Mouse (Mus musculus) liver, embryonic 16.5 days (tissue): Measurements from ENCODE around the gene Kiz. TPM values are rescaled to one million over a fixed set of nuclear protein-coding genes. Genes with fewer than 3 reads are reported as not detected.

Experiments used
- ATAC-seq: fragments of 200-750 bp; cut with Nextera tagmentation; 2 replicates; pipeline ENCODE4 v1.8.0; 2017; ENCODE audit warnings: low read depth, mild to moderate bottlenecking, moderate number of reproducible peaks, moderate library complexity
- H3K27ac ChIP-seq: fragments of 300-500 bp; sonication (generic); 2 replicates; pipeline ENCODE4 v1.5.1; 2014; ENCODE audit warnings: mild to moderate bottlenecking, low read length
- H3K27me3 ChIP-seq: fragments of 300-500 bp; sonication (generic); 2 replicates; pipeline ENCODE4 v1.6.1; 2014; ENCODE audit warnings: low read depth, low read length, mixed read lengths; ENCODE audit not compliant: control insufficient read depth, insufficient read depth
- H3K36me3 ChIP-seq: fragments of 300-500 bp; sonication (generic); 2 replicates; pipeline ENCODE4 v1.6.1; 2014; ENCODE audit warnings: mild to moderate bottlenecking; ENCODE audit not compliant: control insufficient read depth, insufficient read depth
- H3K4me1 ChIP-seq: fragments of 300-500 bp; sonication (generic); 2 replicates; pipeline ENCODE4 v1.6.1; 2014; ENCODE audit warnings: low read depth, low read length, mixed read lengths; ENCODE audit not compliant: control insufficient read depth
- H3K4me2 ChIP-seq: fragments of 300-500 bp; sonication (generic); 2 replicates; pipeline ENCODE4 v1.6.1; 2014; ENCODE audit warnings: low read depth, low read length, mixed read lengths
- H3K4me3 ChIP-seq: fragments of 300-500 bp; sonication (generic); 2 replicates; pipeline ENCODE4 v1.5.1; 2014; ENCODE audit warnings: low read depth, mild to moderate bottlenecking, low read length
- H3K9ac ChIP-seq: fragments of 300-500 bp; sonication (generic); 2 replicates; pipeline ENCODE4 v1.6.1; 2014; ENCODE audit warnings: low read depth, low read length
- H3K9me3 ChIP-seq: fragments of 300-500 bp; sonication (generic); replicated peaks from 2 replicates; pipeline ENCODE4 v1.6.1; 2016; ENCODE audit warnings: low read length; ENCODE audit not compliant: control insufficient read depth
- WGBS: fragments of 180-500 bp; shearing (Covaris S2); extraction: QIAGEN DNeasy Blood & Tissue Kit; methylation state at CpG from one replicate; pipeline ENCODE4 v1.1.7; 2014; ENCODE audit not compliant: insufficient replicate concordance; 5-methylcytosine and 5-hydroxymethylcytosine counted together
- polyA plus RNA-seq: library from polyadenylated mRNA; unstranded; fragments of >200 nt; fragmentation: Nextera tagmentation; extraction: Ambion mirVana; gene quantifications from 2 replicates; pipeline ENCODE4 v1.2.1, GENCODE M21; 2015

Kiz gene
- polyA plus RNA-seq, result 10.8 and 12.1 TPM in 2 replicates

DNA sequence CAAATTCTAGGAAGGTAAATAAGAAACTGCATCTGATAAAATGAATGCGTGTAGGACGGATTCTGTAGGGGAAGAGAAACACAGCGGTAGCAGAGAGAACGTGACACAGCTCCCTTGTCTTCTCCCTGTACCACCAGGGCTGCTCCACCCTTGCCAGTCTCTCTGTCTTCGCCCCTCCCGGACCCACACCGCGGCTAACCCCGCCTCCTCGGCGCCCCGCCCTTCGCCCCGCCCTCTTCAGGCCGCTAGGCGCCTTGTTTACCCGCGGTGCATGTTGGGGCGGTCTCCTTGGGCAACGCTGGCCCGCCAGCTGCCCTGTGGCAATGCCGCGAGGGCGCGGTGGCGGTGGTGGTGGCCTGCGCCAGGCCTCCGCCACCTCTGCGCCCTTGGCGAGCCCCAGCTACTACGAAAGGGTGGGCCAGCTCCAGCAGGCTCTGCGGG, at the start of gene Kiz:
Gene Kiz, plus strand, starts transcription at position 266 of the 441 bp plus-strand sequence.
- H3K9me3 ChIP-seq, result no peaks in the 10 kb centered on the region
- H3K27ac ChIP-seq, result peak within 1 kb of the TSS; percentile 89
- peak within 1 kb of the TSS; percentile 92 for H3K4me2 ChIP-seq
- no peaks in the 10 kb centered on the region for H3K36me3 ChIP-seq
- peak; percentile 99 for ATAC-seq
- peaks cover 6% of the 10 kb centered on the region for H3K4me1 ChIP-seq
- WGBS, result under 1% methylated on average over 32 of the region's 32 CpGs
- peak within 1 kb of the TSS; percentile 92 for H3K9ac ChIP-seq
- no peaks in the 10 kb centered on the region for H3K27me3 ChIP-seq
- peak within 1 kb of the TSS; percentile 92 for H3K4me3 ChIP-seq

DNA sequence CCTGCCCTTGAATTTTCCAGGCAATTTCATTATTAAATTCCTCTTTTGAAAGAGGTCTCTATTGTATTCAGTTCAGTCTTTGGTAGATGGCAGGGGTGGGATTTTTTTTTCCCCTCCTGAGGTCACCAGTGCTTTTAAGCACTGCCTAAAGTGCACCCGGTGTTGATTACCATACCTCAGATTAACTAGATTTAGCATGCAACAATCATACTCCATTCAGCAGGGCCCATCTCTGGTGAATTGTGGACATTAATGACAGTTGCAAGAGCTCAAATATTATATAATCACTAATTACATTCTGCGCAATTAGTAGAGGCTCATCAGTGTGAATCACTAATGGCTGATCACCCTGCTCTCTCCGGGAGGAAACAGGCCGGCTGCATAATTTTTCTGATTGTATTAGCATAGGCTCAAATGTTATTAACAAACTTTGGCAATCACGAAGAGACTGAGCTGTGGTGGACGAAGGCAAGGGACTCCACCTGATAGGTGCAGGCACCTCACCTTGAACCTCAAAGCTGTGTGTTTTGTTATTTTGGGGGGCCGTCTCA, 45.9 kb upstream of the Kiz start:
- H3K27me3 ChIP-seq, result no peaks in the 10 kb centered on the region
- WGBS, result 59% methylated on average over 7 of the region's 7 CpGs
- H3K9me3 ChIP-seq, result no peaks in the 10 kb centered on the region
- no peak overlapping the region for H3K27ac ChIP-seq
- H3K4me2 ChIP-seq, result no peak overlapping the region
- H3K4me3 ChIP-seq, result no peak overlapping the region
- no peaks in the 10 kb centered on the region for H3K4me1 ChIP-seq
- H3K36me3 ChIP-seq, result no peaks in the 10 kb centered on the region
- H3K9ac ChIP-seq, result no peak overlapping the region
- no peak for ATAC-seq

DNA sequence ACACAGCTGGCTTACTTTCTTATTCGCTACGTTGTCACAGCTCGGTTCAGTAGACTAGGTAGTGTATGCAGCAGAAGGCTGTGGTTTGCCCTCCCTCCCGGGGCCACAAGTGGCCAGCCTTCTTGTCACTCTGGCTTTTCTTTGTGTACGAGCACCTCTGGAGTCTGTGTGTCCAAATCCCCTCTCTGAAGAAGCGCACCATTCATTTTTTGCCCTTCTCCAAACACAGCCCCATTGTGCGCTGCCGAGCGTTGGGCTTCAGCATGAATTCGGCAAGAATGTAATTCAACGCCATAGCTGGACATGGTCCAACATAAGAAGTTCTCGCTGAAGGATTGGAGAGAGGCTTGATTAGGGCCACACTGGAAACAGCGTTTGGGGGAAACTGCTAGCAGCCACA, 45.0 kb upstream of the Kiz start:
- Histone ChIP-seq H3K9ac (no peak overlapping the region), H3K27me3 (no peaks in the 10 kb centered on the region), H3K36me3 (no peaks in the 10 kb centered on the region), H3K4me3 (no peak overlapping the region), H3K4me2 (no peak overlapping the region), H3K9me3 (no peaks in the 10 kb centered on the region), H3K4me1 (no peaks in the 10 kb centered on the region), H3K27ac (no peak overlapping the region)
- 72% methylated on average over 13 of the region's 13 CpGs for WGBS
- ATAC-seq, result no peak

DNA sequence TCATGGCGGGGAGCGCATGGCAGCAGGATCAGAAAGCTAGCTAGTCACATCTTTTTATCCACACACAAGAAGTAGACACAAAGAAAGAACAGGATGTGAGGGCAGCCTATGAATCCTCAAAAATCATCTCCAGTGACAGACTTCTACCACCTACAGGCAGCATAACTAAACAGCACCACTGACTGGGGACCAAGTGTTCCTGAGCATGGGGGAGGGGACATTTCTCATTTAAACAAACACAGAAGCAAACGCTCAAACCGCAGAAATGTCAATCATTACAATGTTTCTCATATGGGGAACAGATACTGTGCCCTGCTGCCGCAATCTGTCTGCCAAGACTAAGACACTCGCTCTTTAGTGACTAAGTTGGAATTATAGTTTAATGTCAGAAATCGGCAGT, 40.7 kb upstream of the Kiz start:
- H3K9me3 ChIP-seq, result no peaks in the 10 kb centered on the region
- no peak for ATAC-seq
- H3K4me3 ChIP-seq, result no peak overlapping the region
- no peaks in the 10 kb centered on the region for H3K36me3 ChIP-seq
- H3K9ac ChIP-seq, result no peak overlapping the region
- H3K27me3 ChIP-seq, result no peaks in the 10 kb centered on the region
- no peak overlapping the region for H3K27ac ChIP-seq
- H3K4me1 ChIP-seq, result no peaks in the 10 kb centered on the region
- WGBS, result 64% methylated on average over 7 of the region's 7 CpGs
- no peak overlapping the region for H3K4me2 ChIP-seq

DNA sequence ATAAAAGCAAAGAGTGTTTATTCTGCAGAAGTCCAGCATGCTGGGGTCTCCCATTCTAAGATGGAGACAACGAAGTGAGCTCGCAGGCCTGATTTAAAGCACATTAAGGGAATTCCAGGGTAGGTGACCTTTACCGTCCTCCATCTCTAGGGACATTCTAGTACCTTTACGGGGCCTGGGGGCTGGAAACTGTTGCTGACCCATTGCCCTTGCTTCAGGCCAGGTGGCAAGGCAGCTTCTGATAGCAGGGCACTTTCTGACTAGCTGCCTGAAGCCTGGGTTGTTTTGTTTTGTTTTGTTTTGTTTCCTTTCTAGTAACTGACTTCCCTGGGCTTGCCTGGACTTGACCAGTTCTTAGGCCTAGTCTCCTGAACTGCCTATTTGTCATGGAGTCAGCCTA, 36.6 kb upstream of the Kiz start:
- Histone ChIP-seq H3K4me1 (no peaks in the 10 kb centered on the region), H3K27me3 (no peaks in the 10 kb centered on the region), H3K4me3 (no peak overlapping the region), H3K4me2 (no peak overlapping the region), H3K27ac (no peak overlapping the region), H3K9me3 (no peaks in the 10 kb centered on the region), H3K36me3 (no peaks in the 10 kb centered on the region), H3K9ac (no peak overlapping the region)
- ATAC-seq, result no peak
- 68% methylated on average over 4 of the region's 4 CpGs for WGBS

DNA sequence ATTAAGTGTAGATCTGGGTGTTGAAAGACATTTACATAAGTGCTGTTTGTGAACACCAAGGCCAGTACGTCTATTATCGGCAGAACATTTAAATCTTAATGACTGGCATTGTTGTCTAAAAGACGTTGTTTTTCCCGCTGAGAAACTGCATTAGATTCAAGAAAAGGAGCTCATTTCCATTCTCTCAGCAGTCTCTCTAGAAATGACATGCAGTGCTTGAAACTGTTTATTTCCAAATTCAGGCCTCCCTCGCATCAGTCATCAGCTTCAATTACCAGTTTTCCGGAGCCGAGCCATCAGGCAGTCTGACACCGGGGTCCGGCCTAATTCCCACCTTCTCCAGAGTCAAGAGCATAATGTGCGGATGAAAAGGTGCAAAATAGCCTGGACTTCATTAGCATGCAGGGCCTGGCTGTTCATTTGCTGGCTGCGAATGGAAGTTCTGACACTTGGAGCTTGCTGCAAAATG, 32.1 kb upstream of the Kiz start:
- H3K4me2 ChIP-seq, result no peak overlapping the region
- no peaks in the 10 kb centered on the region for H3K4me1 ChIP-seq
- no peaks in the 10 kb centered on the region for H3K36me3 ChIP-seq
- H3K27ac ChIP-seq, result no peak overlapping the region
- no peaks in the 10 kb centered on the region for H3K27me3 ChIP-seq
- no peak for ATAC-seq
- H3K9ac ChIP-seq, result no peak overlapping the region
- no peak overlapping the region for H3K4me3 ChIP-seq
- 72% methylated on average over 11 of the region's 11 CpGs for WGBS
- no peaks in the 10 kb centered on the region for H3K9me3 ChIP-seq

DNA sequence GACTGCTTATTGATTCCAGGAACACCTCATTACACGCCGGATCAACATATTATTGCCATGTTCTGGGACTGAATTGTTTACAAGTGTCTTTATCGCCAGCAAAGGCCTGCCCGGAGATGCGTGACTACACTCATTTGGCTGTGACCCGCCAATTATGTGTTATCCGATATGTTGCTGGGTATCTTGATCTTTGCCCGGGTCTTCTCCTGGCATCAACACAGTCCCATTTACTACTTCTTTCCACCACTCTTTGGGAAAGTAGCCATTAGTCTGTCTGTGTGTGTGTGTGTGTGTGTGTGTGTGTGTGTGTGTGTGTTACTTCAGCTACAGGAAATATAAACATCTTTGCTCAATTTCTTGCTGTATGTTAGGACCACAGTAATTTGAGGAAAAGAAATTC, 31.6 kb upstream of the Kiz start:
- Histone ChIP-seq H3K36me3 (no peaks in the 10 kb centered on the region), H3K9me3 (no peaks in the 10 kb centered on the region), H3K4me1 (no peaks in the 10 kb centered on the region), H3K27ac (no peak overlapping the region), H3K9ac (no peak overlapping the region), H3K27me3 (no peaks in the 10 kb centered on the region), H3K4me2 (no peak overlapping the region), H3K4me3 (no peak overlapping the region)
- WGBS, result 72% methylated on average over 8 of the region's 8 CpGs
- no peak for ATAC-seq

DNA sequence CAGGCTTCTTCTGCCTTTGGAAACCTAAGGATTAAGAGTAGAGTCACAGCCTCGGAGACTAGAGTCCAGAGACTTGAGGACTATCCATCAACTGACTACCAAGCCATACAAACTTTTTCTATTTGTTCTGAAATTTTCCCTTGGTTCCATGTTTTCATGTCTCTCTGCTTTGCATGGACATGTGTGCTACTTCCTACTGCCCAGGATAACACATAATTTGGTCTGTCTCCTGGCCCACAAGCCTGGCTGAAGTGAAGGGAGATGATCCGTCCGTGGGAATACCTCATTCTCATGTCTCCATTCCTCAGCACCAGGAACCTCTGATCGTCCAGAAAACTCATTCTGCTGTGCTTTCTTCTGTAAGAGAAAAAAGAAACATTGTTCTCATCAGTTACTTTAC, 27.7 kb upstream of the Kiz start:
- Histone ChIP-seq H3K9ac (no peak overlapping the region), H3K4me3 (no peak overlapping the region), H3K4me1 (no peaks in the 10 kb centered on the region), H3K27me3 (peaks cover 19% of the 10 kb centered on the region), H3K36me3 (no peaks in the 10 kb centered on the region), H3K27ac (no peak overlapping the region), H3K9me3 (no peaks in the 10 kb centered on the region), H3K4me2 (no peak overlapping the region)
- 53% methylated on average over 4 of the region's 4 CpGs for WGBS
- ATAC-seq, result no peak

DNA sequence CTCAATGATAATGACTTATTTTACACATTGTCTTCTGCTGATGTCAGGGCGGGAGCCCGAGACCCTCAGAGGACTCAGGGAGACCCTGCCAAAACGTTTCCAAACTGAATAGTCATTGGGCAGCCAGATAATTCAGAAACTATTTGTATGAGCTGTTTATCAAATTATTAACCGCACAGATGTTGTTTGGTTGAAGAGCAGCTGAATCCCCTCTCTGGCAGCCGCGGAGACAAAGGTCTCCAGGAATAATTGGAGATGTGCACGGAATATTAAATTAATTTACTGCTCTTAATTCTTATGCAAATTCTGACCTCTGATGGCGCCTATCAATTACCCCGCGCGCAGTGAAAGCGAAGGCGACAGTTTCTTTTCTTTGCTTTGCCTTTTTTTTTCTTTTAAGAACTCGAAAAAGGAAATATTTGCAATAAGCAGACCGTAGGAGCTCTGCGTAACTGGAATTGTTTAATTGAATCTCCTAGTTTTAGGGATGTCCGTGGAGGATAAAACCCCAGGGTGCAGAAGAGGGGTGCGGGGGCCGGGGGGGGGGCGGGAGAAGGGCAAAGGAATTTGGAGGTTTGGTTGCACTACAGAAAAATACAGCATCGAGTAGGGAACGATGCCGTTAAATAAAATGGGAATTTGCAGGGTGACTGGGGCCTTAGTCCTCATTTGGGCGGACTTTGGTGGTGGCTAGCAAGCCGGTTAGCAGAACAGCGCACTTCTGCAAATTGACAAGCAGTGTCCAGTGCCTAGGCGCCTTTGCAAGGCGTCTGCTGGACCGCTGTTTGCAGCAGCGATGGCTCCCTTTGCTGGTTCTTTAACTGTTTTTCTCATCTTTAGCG, 22.2 kb upstream of the Kiz start:
- ATAC-seq, result no peak
- no peak overlapping the region for H3K9ac ChIP-seq
- no peak overlapping the region for H3K27ac ChIP-seq
- H3K9me3 ChIP-seq, result no peaks in the 10 kb centered on the region
- peaks cover 73% of the 10 kb centered on the region for H3K27me3 ChIP-seq
- H3K4me3 ChIP-seq, result no peak overlapping the region
- WGBS, result 6% methylated on average over 31 of the region's 31 CpGs
- H3K4me1 ChIP-seq, result no peaks in the 10 kb centered on the region
- H3K4me2 ChIP-seq, result no peak overlapping the region
- no peaks in the 10 kb centered on the region for H3K36me3 ChIP-seq
